Mouse (Mus musculus) stomach, adult 2 months (tissue): Measurements from ENCODE around the gene Macrod1. TPM values are rescaled to one million over a fixed set of nuclear protein-coding genes. Genes with fewer than 3 reads are reported as not detected.

ENCODE experiments used
- polyA plus RNA-seq: library from polyadenylated mRNA; depleted of rRNA; stranded (reverse); fragments of >200 nt; gene quantifications from 2 replicates; pipeline ENCODE4 v1.2.3, GENCODE M21; 2012; rRNA removed

Macrod1 gene
- 41.9 and 71.8 TPM in 2 replicates for polyA plus RNA-seq

GRCm38 (mm10) chr19:7056248-7057087, at the start of gene Macrod1:
Gene Macrod1, plus strand, starts transcription at chr19:7056810.

GRCm38 (mm10) chr19:7019191-7019590, 37.4 kb upstream of the Macrod1 start, which contains the start of gene Fermt3:
Gene Fermt3, minus strand, starts transcription at chr19:7019469.

GRCm38 (mm10) chr19:7039841-7040636, 16.6 kb upstream of the Macrod1 start, which contains the start of gene Stip1:
Gene Stip1, minus strand, starts transcription at chr19:7039967.

GRCm38 (mm10) chr19:7105544-7105943, 48.9 kb downstream of the Macrod1 start, which contains the start of gene Flrt1:
Gene Flrt1, minus strand, starts transcription at chr19:7105729.

GRCm38 (mm10) chr19:7205753-7206736, 149.4 kb downstream of the Macrod1 start, which contains the start of gene Otub1:
Gene Otub1, minus strand, starts transcription at chr19:7206316.

GRCm38 (mm10) chr19:7217162-7217925, 160.7 kb downstream of the Macrod1 start, which contains the start of gene Cox8a:
Gene Cox8a, minus strand, starts transcription at chr19:7217616.

GRCm38 (mm10) chr19:7240782-7241690, 184.4 kb downstream of the Macrod1 start, which contains the start of gene Naa40:
Gene Naa40, minus strand, starts transcription at chr19:7241183.

Other genes starting within 250 kb of the Macrod1 start
- 27.6 and 35.1 TPM in 2 replicates for gene Rps6ka4, start 216.2 kb upstream of the Macrod1 start, polyA plus RNA-seq
- gene Ccdc88b, start 198.6 kb upstream of the Macrod1 start, polyA plus RNA-seq, result 1.9 and 5.4 TPM in 2 replicates
- gene Trmt112, start 147.1 kb upstream of the Macrod1 start, polyA plus RNA-seq, result 48.8 and 58.9 TPM in 2 replicates
- 75.1 and 83.7 TPM in 2 replicates for gene Prdx5, start 146.7 kb upstream of the Macrod1 start, polyA plus RNA-seq
- 80.2 and 108 TPM in 2 replicates for gene Esrra, start 135.0 kb upstream of the Macrod1 start, polyA plus RNA-seq
- gene Catsperz, start 131.4 kb upstream of the Macrod1 start, polyA plus RNA-seq, result 1.0 and 2.0 TPM in 2 replicates
- gene Kcnk4, start 122.3 kb upstream of the Macrod1 start, polyA plus RNA-seq, result 0.16 and 0.26 TPM in 2 replicates
- gene Bad, start 114.9 kb upstream of the Macrod1 start, polyA plus RNA-seq, result 35.8 and 50.6 TPM in 2 replicates
- gene Gpr137, start 114.3 kb upstream of the Macrod1 start, polyA plus RNA-seq, result 80.5 and 90.5 TPM in 2 replicates
- 89.2 and 116 TPM in 2 replicates for gene Ppp1r14b, start 81.8 kb upstream of the Macrod1 start, polyA plus RNA-seq
- 63.9 and 66.6 TPM in 2 replicates for gene Plcb3, start 80.3 kb upstream of the Macrod1 start, polyA plus RNA-seq
- 13.1 and 16.3 TPM in 2 replicates for gene Fkbp2, start 76.3 kb upstream of the Macrod1 start, polyA plus RNA-seq
- 62.1 and 102 TPM in 2 replicates for gene Vegfb, start 69.2 kb upstream of the Macrod1 start, polyA plus RNA-seq
- gene Dnajc4, start 64.2 kb upstream of the Macrod1 start, polyA plus RNA-seq, result 24.5 and 30.1 TPM in 2 replicates
- 48.4 and 63.7 TPM in 2 replicates for gene Nudt22, start 60.7 kb upstream of the Macrod1 start, polyA plus RNA-seq
- gene Trpt1, start 60.7 kb upstream of the Macrod1 start, polyA plus RNA-seq, result 8.2 and 10.0 TPM in 2 replicates
- gene Fermt3, start 37.3 kb upstream of the Macrod1 start, polyA plus RNA-seq, result 16.6 and 20.2 TPM in 2 replicates
- 11.6 and 11.9 TPM in 2 replicates for gene Stip1, start 16.8 kb upstream of the Macrod1 start, polyA plus RNA-seq
- gene Flrt1, start 48.9 kb downstream of the Macrod1 start, polyA plus RNA-seq, result 0.12 and 0.35 TPM in 2 replicates
- gene Otub1, start 149.5 kb downstream of the Macrod1 start, polyA plus RNA-seq, result 62.1 and 76.4 TPM in 2 replicates
- gene Cox8a, start 160.8 kb downstream of the Macrod1 start, polyA plus RNA-seq, result 2,106 and 3,736 TPM in 2 replicates
- gene Naa40, start 184.4 kb downstream of the Macrod1 start, polyA plus RNA-seq, result 9.4 and 9.6 TPM in 2 replicates
- gene Rcor2, start 210.5 kb downstream of the Macrod1 start, polyA plus RNA-seq, result 1.8 and 2.2 TPM in 2 replicates